Mouse (Mus musculus) olfactory bulb, adult 2 months (tissue): ENCODE measurements at regions not wholly inside any gene's neighbourhood (a gene's known extent, or its start where the extent isn't known, plus 50 kb on each side); places are given as distances from the start of the nearest gene placed in this dataset.

Source experiments
- CTCF ChIP-seq: fragments of 200-500 bp; IDR thresholded peaks from 2 replicates; pipeline ENCODE4 v1.5.1; 2012; ENCODE audit warnings: low read depth, mild to moderate bottlenecking, low read length, moderate library complexity; ENCODE audit not compliant: insufficient read depth
- POLR2A ChIP-seq: fragments of 200-500 bp; IDR thresholded peaks from 2 replicates; pipeline ENCODE4 v1.6.1; 2012; ENCODE audit warnings: mild to moderate bottlenecking, low read depth, low read length, moderate library complexity; ENCODE audit not compliant: insufficient read depth

DNA sequence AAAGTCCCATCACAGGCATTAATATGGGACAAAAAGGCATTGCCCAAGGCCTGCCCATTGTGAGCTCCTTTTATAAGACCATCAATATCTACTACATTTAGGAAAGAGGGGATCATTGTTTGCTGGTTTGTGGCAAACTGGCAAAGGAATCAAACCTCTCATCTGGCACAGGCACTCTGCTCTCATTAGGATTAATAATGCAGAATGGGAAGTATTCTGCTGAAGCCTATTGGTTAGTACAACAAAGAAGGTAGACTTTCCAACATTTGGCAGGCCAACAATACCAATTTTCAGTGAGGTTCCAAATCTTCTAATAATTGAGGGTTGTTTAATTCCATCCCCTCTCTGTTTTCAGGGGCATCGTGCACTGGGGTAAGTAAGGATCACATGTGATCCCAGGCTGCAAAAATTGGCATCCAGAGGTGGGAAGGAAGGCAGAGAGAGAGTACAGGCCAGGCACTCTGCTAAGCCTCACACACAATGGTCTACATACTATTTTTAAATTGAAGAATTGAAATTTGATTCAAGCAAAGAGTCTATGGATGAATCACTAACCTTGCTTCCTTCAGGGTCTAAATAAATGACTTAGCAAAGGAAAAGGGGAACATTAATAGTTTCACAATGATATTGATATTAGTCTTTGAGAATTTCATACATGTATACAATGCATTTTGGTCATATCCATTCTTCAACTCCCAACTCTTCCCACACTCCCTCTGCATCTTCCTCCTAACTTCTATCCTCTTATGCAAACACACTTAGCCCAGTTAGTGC is 174.9 kb downstream of the Fzd1 start:
- TF ChIP-seq CTCF (no peak), POLR2A (no peak)
